Mouse (Mus musculus) neural tube, embryonic 11.5 days (tissue): ENCODE measurements around the gene Ssh1. TPM values are rescaled to one million over a fixed set of nuclear protein-coding genes. Genes with fewer than 3 reads are reported as not detected.

Experiments used
- ATAC-seq: fragments of 200-750 bp; cut with Nextera tagmentation; 2 replicates; pipeline ENCODE4 v1.8.0; 2017; ENCODE audit warnings: moderate number of reproducible peaks, mild to moderate bottlenecking, moderate TSS enrichment, moderate library complexity; ENCODE audit not compliant: insufficient read depth, low FRiP score, low TSS enrichment
- DNase-seq: peaks from one replicate; pipeline ENCODE4 v3.0.0-alpha.2; 2015; ENCODE audit warnings: low spot score
- H3K27ac ChIP-seq: fragments of 300-500 bp; sonication (generic); 2 replicates; pipeline ENCODE4 v1.5.1; 2014; ENCODE audit warnings: low read depth, mild to moderate bottlenecking, low read length
- H3K27me3 ChIP-seq: fragments of 300-500 bp; sonication (generic); 2 replicates; pipeline ENCODE4 v1.6.1; 2014; ENCODE audit warnings: mild to moderate bottlenecking, low read length, mixed read lengths; ENCODE audit not compliant: control insufficient read depth, insufficient read depth
- H3K36me3 ChIP-seq: fragments of 300-500 bp; sonication (generic); 2 replicates; pipeline ENCODE4 v1.6.1; 2014; ENCODE audit warnings: mild to moderate bottlenecking, low read length, moderate library complexity, mixed read lengths; ENCODE audit not compliant: control insufficient read depth, insufficient read depth
- H3K4me1 ChIP-seq: fragments of 300-500 bp; sonication (generic); 2 replicates; pipeline ENCODE4 v1.6.1; 2014; ENCODE audit warnings: low read length, mixed read lengths; ENCODE audit not compliant: control insufficient read depth, insufficient read depth
- H3K4me2 ChIP-seq: fragments of 300-500 bp; sonication (generic); 2 replicates; pipeline ENCODE4 v1.6.1; 2014; ENCODE audit warnings: low read depth, mild to moderate bottlenecking, moderate library complexity
- H3K4me3 ChIP-seq: fragments of 300-500 bp; sonication (generic); 2 replicates; pipeline ENCODE4 v1.5.1; 2014; ENCODE audit warnings: low read depth, low read length
- H3K9ac ChIP-seq: fragments of 300-500 bp; sonication (generic); 2 replicates; pipeline ENCODE4 v1.6.1; 2014; ENCODE audit warnings: mild to moderate bottlenecking, low read length
- H3K9me3 ChIP-seq: fragments of 300-500 bp; sonication (generic); 2 replicates; pipeline ENCODE4 v1.6.1; 2016; ENCODE audit warnings: low read length; ENCODE audit not compliant: control insufficient read depth
- WGBS: fragments of 180-500 bp; shearing (Covaris S2); extraction: QIAGEN DNeasy Blood & Tissue Kit; methylation state at CpG from one replicate; pipeline ENCODE4 v1.1.7; 2014; 5-methylcytosine and 5-hydroxymethylcytosine counted together
- polyA plus RNA-seq: library from polyadenylated mRNA; unstranded; fragments of >200 nt; fragmentation: Nextera tagmentation; extraction: Ambion mirVana; gene quantifications from 2 replicates; pipeline ENCODE4 v1.2.1, GENCODE M21; 2014

Gene Ssh1
- polyA plus RNA-seq, 1 experiment from 2014 or later, result 24.5 TPM

- Histone ChIP-seq H3K4me1 (no peaks in the 10 kb centered on the region), H3K27me3 (no peaks in the 10 kb centered on the region), H3K9ac (no peak overlapping the region), H3K9me3 (no peaks in the 10 kb centered on the region), H3K27ac (no peak overlapping the region), H3K4me2 (no peak overlapping the region), H3K4me3 (no peak overlapping the region), H3K36me3 (peaks cover 11% of the 10 kb centered on the region)
- no peak for ATAC-seq
- DNase-seq, result no peak
- 93% methylated on average over 7 of the region's 7 CpGs for WGBS
Observed at GRCm38 (mm10) chr5:113965659-113966185, 28.0 kb downstream of the Ssh1 start.

GRCm38 (mm10) chr5:113964972-113965371 lies 28.7 kb downstream of the Ssh1 start:
- 90% methylated on average over 14 of the region's 14 CpGs for WGBS
- DNase-seq, result no peak
- Histone ChIP-seq H3K36me3 (peaks cover 11% of the 10 kb centered on the region), H3K9me3 (no peaks in the 10 kb centered on the region), H3K4me1 (no peaks in the 10 kb centered on the region), H3K4me2 (no peak overlapping the region), H3K27ac (no peak overlapping the region), H3K27me3 (no peaks in the 10 kb centered on the region), H3K4me3 (no peak overlapping the region), H3K9ac (no peak overlapping the region)
- ATAC-seq, result no peak

- H3K9ac ChIP-seq, result no peak overlapping the region
- H3K27me3 ChIP-seq, result no peaks in the 10 kb centered on the region
- peaks cover 4% of the 10 kb centered on the region; the same call in 1 of the 2 replicates for H3K4me1 ChIP-seq
- no peak overlapping the region for H3K4me2 ChIP-seq
- H3K27ac ChIP-seq, result no peak overlapping the region
- H3K36me3 ChIP-seq, result peaks cover 5% of the 10 kb centered on the region
- no peak overlapping the region for H3K4me3 ChIP-seq
- H3K9me3 ChIP-seq, result no peaks in the 10 kb centered on the region
- DNase-seq (no peak), ATAC-seq (no peak)
- 78% methylated on average over 7 of the region's 7 CpGs for WGBS
Observed at GRCm38 (mm10) chr5:113961776-113962175, 31.9 kb downstream of the Ssh1 start.

- peaks cover 3% of the 10 kb centered on the region; the same call in 1 of the 2 replicates for H3K36me3 ChIP-seq
- WGBS, result 77% methylated on average over 8 of the region's 8 CpGs
- no peaks in the 10 kb centered on the region for H3K9me3 ChIP-seq
- no peak overlapping the region for H3K4me2 ChIP-seq
- peaks cover 4% of the 10 kb centered on the region; the same call in 1 of the 2 replicates for H3K4me1 ChIP-seq
- ATAC-seq (no peak), DNase-seq (no peak)
- no peaks in the 10 kb centered on the region for H3K27me3 ChIP-seq
- no peak overlapping the region for H3K9ac ChIP-seq
- H3K27ac ChIP-seq, result no peak overlapping the region
- H3K4me3 ChIP-seq, result no peak overlapping the region
Observed at GRCm38 (mm10) chr5:113960416-113960815, 33.3 kb downstream of the Ssh1 start.

- WGBS, result 4% methylated on average over 6 of the region's 6 CpGs
Observed at GRCm38 (mm10) chr5:113959039-113959438, 34.7 kb downstream of the Ssh1 start.

GRCm38 (mm10) chr5:113956510-113956909 lies 37.2 kb downstream of the Ssh1 start:
- WGBS, result 2% methylated on average over 4 of the region's 4 CpGs
- no peak for ATAC-seq
- peaks cover 4% of the 10 kb centered on the region; the same call in 1 of the 2 replicates for H3K4me1 ChIP-seq
- no peak overlapping the region for H3K4me2 ChIP-seq
- no peak overlapping the region for H3K4me3 ChIP-seq
- H3K9me3 ChIP-seq, result no peaks in the 10 kb centered on the region
- H3K9ac ChIP-seq, result no peak overlapping the region
- no peak overlapping the region for H3K27ac ChIP-seq
- no peaks in the 10 kb centered on the region for H3K27me3 ChIP-seq
- no peaks in the 10 kb centered on the region for H3K36me3 ChIP-seq
- DNase-seq, result peak; percentile 89

More at GRCm38 (mm10) chr5:113959039-113959438, 34.7 kb downstream of the Ssh1 start:
- H3K27ac ChIP-seq, result no peak overlapping the region
- no peak overlapping the region for H3K4me2 ChIP-seq
- H3K9ac ChIP-seq, result no peak overlapping the region
- H3K4me1 ChIP-seq, result peaks cover 4% of the 10 kb centered on the region; the same call in 1 of the 2 replicates
- DNase-seq (no peak), ATAC-seq (no peak)
- no peaks in the 10 kb centered on the region for H3K27me3 ChIP-seq
- 0 out of 2 replicates have a peak, but pooled peaks cover under 1% of the 10 kb centered on the region for H3K36me3 ChIP-seq
- H3K4me3 ChIP-seq, result no peak overlapping the region
- no peaks in the 10 kb centered on the region for H3K9me3 ChIP-seq

GRCm38 (mm10) chr5:113955691-113956090 lies 38.0 kb downstream of the Ssh1 start:
- H3K4me1 ChIP-seq, result peaks cover 4% of the 10 kb centered on the region; the same call in 1 of the 2 replicates
- H3K36me3 ChIP-seq, result no peaks in the 10 kb centered on the region
- H3K4me2 ChIP-seq, result no peak overlapping the region
- ATAC-seq (no peak), DNase-seq (no peak)
- no peaks in the 10 kb centered on the region for H3K9me3 ChIP-seq
- H3K9ac ChIP-seq, result no peak overlapping the region
- 89% methylated on average over 8 of the region's 8 CpGs for WGBS
- H3K27me3 ChIP-seq, result no peaks in the 10 kb centered on the region
- no peak overlapping the region for H3K27ac ChIP-seq
- no peak overlapping the region for H3K4me3 ChIP-seq

- Histone ChIP-seq H3K27me3 (no peaks in the 10 kb centered on the region), H3K27ac (no peak overlapping the region), H3K36me3 (no peaks in the 10 kb centered on the region), H3K9ac (no peak overlapping the region), H3K9me3 (no peaks in the 10 kb centered on the region), H3K4me2 (no peak overlapping the region), H3K4me1 (peaks cover 4% of the 10 kb centered on the region; the same call in 1 of the 2 replicates), H3K4me3 (no peak overlapping the region)
- 87% methylated on average over 5 of the region's 5 CpGs for WGBS
- ATAC-seq (no peak), DNase-seq (no peak)
Observed at GRCm38 (mm10) chr5:113955281-113955680, 38.4 kb downstream of the Ssh1 start.

GRCm38 (mm10) chr5:113954421-113954820 lies 39.3 kb downstream of the Ssh1 start:
- ATAC-seq (no peak), DNase-seq (peak; percentile 86)
- no peak overlapping the region for H3K4me3 ChIP-seq
- H3K27me3 ChIP-seq, result no peaks in the 10 kb centered on the region
- WGBS, result 13% methylated on average over 7 of the region's 7 CpGs
- no peak overlapping the region for H3K9ac ChIP-seq
- H3K36me3 ChIP-seq, result peaks cover 1% of the 10 kb centered on the region; the same call in 1 of the 2 replicates
- H3K4me1 ChIP-seq, result peaks cover 4% of the 10 kb centered on the region; the same call in 1 of the 2 replicates
- no peaks in the 10 kb centered on the region for H3K9me3 ChIP-seq
- H3K27ac ChIP-seq, result no peak overlapping the region
- no peak overlapping the region for H3K4me2 ChIP-seq
